Mouse (Mus musculus) forebrain, postnatal 0 days (tissue): ENCODE results near the gene Gm20662. TPM values are rescaled to one million over a fixed set of nuclear protein-coding genes. Genes with fewer than 3 reads are reported as not detected.

Experiments used
- ATAC-seq: fragments of 200-750 bp; cut with Nextera tagmentation; 2 replicates; pipeline ENCODE4 v1.8.0; 2017; ENCODE audit warnings: mild to moderate bottlenecking, moderate library complexity
- DNase-seq: peaks from one replicate; pipeline ENCODE4 v3.0.0-alpha.2; 2015
- H3K27ac ChIP-seq: fragments of 300-500 bp; sonication (generic); 2 replicates; pipeline ENCODE4 v1.5.1; 2014; ENCODE audit warnings: low read depth, mild to moderate bottlenecking, antibody characterized with exemption, low read length, moderate library complexity, mixed read lengths
- H3K27me3 ChIP-seq: fragments of 300-500 bp; sonication (generic); 2 replicates; pipeline ENCODE4 v1.6.1; 2014; ENCODE audit warnings: mild to moderate bottlenecking, low read length, mixed read lengths; ENCODE audit not compliant: insufficient read depth
- H3K36me3 ChIP-seq: fragments of 300-500 bp; sonication (generic); 2 replicates; pipeline ENCODE4 v1.6.1; 2014; ENCODE audit warnings: mild to moderate bottlenecking, moderate library complexity; ENCODE audit not compliant: insufficient read depth
- H3K4me1 ChIP-seq: fragments of 300-500 bp; sonication (generic); 2 replicates; pipeline ENCODE4 v1.6.1; 2014; ENCODE audit warnings: antibody characterized with exemption; ENCODE audit not compliant: insufficient read depth
- H3K4me2 ChIP-seq: fragments of 300-500 bp; sonication (generic); 2 replicates; pipeline ENCODE4 v1.6.1; 2014; ENCODE audit warnings: low read depth, mild to moderate bottlenecking, moderate library complexity
- H3K4me3 ChIP-seq: fragments of 300-500 bp; sonication (generic); 2 replicates; pipeline ENCODE4 v1.5.1; 2014; ENCODE audit warnings: low read depth, low read length, mixed read lengths
- H3K9ac ChIP-seq: fragments of 300-500 bp; sonication (generic); 2 replicates; pipeline ENCODE4 v1.6.1; 2014; ENCODE audit warnings: mild to moderate bottlenecking
- H3K9me3 ChIP-seq: fragments of 300-500 bp; sonication (generic); 2 replicates; pipeline ENCODE4 v1.6.1; 2016; ENCODE audit warnings: low read length
- CTCF ChIP-seq: sonication (generic); IDR thresholded peaks from 2 replicates; pipeline ENCODE4 v1.5.1; 2016; ENCODE audit warnings: antibody characterized with exemption, control low read depth, low read depth
- WGBS: fragments of 180-500 bp; shearing (Covaris S2); extraction: QIAGEN DNeasy Blood & Tissue Kit; methylation state at CpG from one replicate; pipeline ENCODE4 v1.1.7; 2014; 5-methylcytosine and 5-hydroxymethylcytosine counted together
- polyA plus RNA-seq: library from polyadenylated mRNA; unstranded; fragments of >200 nt; fragmentation: Nextera tagmentation; extraction: Ambion mirVana; gene quantifications from 2 replicates; pipeline ENCODE4 v1.2.1, GENCODE M21; 2015
- total RNA-seq: library from RNA; depleted of rRNA; stranded (reverse); fragments of >200 nt; gene quantifications from 2 replicates; pipeline ENCODE4 v1.2.3, GENCODE M21; 2014

The Gm20662 gene
- total and polyA plus RNA-seq, 2 experiments from 2014 or later, result 7.9 TPM; not detected in 1

- Histone ChIP-seq H3K4me3 (no peak overlapping the region), H3K27me3 (no peaks in the 10 kb centered on the region), H3K4me1 (no peaks in the 10 kb centered on the region), H3K9me3 (no peaks in the 10 kb centered on the region), H3K27ac (no peak overlapping the region), H3K4me2 (no peak overlapping the region), H3K36me3 (peaks cover 68% of the 10 kb centered on the region), H3K9ac (no peak overlapping the region)
- 93% methylated on average over 15 of the region's 15 CpGs for WGBS
- no peak for DNase-seq
- ATAC-seq, result no peak
- no peak for TF ChIP-seq CTCF
Observed at GRCm38 (mm10) chr9:108053665-108054225, 57.6 kb downstream of the Gm20662 start.

- H3K4me3 ChIP-seq, result no peak overlapping the region
- peaks cover 76% of the 10 kb centered on the region for H3K36me3 ChIP-seq
- ATAC-seq (no peak), DNase-seq (no peak)
- no peaks in the 10 kb centered on the region for H3K9me3 ChIP-seq
- TF ChIP-seq CTCF, result no peak
- H3K4me1 ChIP-seq, result no peaks in the 10 kb centered on the region
- H3K27me3 ChIP-seq, result no peaks in the 10 kb centered on the region
- H3K27ac ChIP-seq, result no peak overlapping the region
- H3K9ac ChIP-seq, result no peak overlapping the region
- H3K4me2 ChIP-seq, result no peak overlapping the region
- WGBS, result 89% methylated on average over 22 of the region's 22 CpGs
Observed at GRCm38 (mm10) chr9:108054331-108055040, 58.3 kb downstream of the Gm20662 start.

GRCm38 (mm10) chr9:108055061-108055460, 58.9 kb downstream of the Gm20662 start:
- H3K36me3 ChIP-seq, result peaks cover 82% of the 10 kb centered on the region
- no peak for DNase-seq
- 84% methylated on average over 1 of the region's 1 CpGs for WGBS
- no peaks in the 10 kb centered on the region for H3K9me3 ChIP-seq
- no peak overlapping the region for H3K4me2 ChIP-seq
- H3K9ac ChIP-seq, result no peak overlapping the region
- TF ChIP-seq CTCF, result no peak
- no peaks in the 10 kb centered on the region for H3K4me1 ChIP-seq
- no peaks in the 10 kb centered on the region for H3K27me3 ChIP-seq
- H3K4me3 ChIP-seq, result no peak overlapping the region
- ATAC-seq, result no peak
- H3K27ac ChIP-seq, result no peak overlapping the region

DNA sequence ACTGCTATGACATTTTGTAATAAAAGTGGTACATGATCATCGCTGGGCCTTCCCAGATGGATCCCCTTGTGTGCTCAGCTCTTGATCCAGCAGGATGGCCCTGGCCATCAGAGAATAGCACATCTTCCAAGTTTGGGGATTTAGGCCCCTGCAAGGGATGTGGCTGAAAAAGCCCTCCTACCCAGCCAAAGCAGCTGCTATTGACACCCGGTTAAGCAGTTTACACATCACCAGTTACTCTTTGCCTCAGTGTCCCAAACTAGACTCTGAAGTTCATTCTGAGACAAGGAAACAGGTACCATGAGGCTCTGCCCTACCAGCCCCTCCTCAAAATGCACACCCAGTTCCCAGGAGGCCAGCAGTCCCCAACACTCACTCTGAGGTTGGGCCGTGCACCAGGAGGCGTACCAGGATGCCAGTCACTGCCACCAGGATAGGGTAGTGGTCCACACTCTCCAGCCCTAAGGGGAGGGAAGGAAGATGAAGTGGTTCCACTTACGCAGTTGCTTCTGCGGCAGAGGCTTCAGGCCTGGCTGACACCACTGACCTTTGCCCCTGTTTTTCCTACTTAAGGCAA, 59.6 kb downstream of the Gm20662 start:
- Histone ChIP-seq H3K9ac (no peak overlapping the region), H3K27me3 (no peaks in the 10 kb centered on the region), H3K27ac (no peak overlapping the region), H3K36me3 (peaks cover 78% of the 10 kb centered on the region), H3K4me3 (no peak overlapping the region), H3K4me2 (no peak overlapping the region), H3K9me3 (no peaks in the 10 kb centered on the region), H3K4me1 (no peaks in the 10 kb centered on the region)
- ATAC-seq, result no peak
- TF ChIP-seq CTCF, result no peak
- 89% methylated on average over 6 of the region's 6 CpGs for WGBS
- DNase-seq, result no peak

- Histone ChIP-seq H3K27ac (no peak overlapping the region), H3K27me3 (no peaks in the 10 kb centered on the region), H3K9me3 (no peaks in the 10 kb centered on the region), H3K9ac (no peak overlapping the region), H3K4me1 (no peaks in the 10 kb centered on the region), H3K36me3 (peaks cover 76% of the 10 kb centered on the region), H3K4me3 (no peak overlapping the region), H3K4me2 (no peak overlapping the region)
- DNase-seq (no peak), ATAC-seq (no peak)
- TF ChIP-seq CTCF, result no peak
- WGBS, result 82% methylated on average over 28 of the region's 28 CpGs
Observed at GRCm38 (mm10) chr9:108056361-108057261, 60.5 kb downstream of the Gm20662 start.

DNA sequence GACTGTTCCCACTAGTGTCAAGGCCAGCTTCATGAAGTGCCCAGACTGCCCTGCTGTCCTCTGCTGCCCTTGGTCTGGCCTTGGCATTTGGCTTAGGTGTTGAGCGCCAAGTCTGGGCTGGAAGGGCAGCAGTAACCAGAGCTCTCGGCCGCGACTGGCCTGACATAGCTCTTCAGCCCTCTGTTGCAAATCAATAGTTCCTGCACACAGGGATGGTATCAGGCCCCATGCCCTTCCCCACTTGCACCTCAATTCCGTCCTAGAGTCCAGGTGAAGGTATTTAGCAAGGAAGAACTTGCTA, 61.1 kb downstream of the Gm20662 start:
- no peak for DNase-seq
- Histone ChIP-seq H3K9me3 (no peaks in the 10 kb centered on the region), H3K4me3 (no peak overlapping the region), H3K27me3 (no peaks in the 10 kb centered on the region), H3K4me2 (no peak overlapping the region), H3K4me1 (no peaks in the 10 kb centered on the region), H3K27ac (no peak overlapping the region), H3K9ac (no peak overlapping the region), H3K36me3 (peaks cover 78% of the 10 kb centered on the region)
- WGBS, result 88% methylated on average over 5 of the region's 5 CpGs
- TF ChIP-seq CTCF, result no peak
- no peak for ATAC-seq
